Mouse (Mus musculus): ENCODE results near the gene Sqor.

DNA sequence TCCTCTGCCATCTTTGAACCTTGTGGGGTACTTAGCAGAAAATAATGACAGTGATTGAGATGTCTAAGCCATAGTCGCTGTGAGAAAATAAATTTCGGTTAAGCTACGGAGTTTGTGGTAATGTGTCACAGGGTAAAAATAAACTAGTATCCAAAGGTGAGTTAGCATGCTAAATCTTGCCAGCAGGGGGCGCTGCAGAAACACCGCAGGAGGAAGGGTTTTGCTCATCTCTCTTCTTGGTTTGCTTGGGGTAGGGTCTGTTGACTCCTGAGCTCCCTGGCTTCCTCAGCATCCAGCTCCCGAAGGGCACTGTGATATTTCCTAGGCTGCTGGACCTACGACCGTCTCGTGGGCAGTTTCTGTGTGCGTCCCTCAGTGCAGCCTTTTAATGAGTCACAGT, 39.4 kb upstream of the Sqor start:
- TF ChIP-seq NANOG (IDR thresholded peaks at IDR 0.05; ENCODE audit: borderline replicate concordance, low read length) (no peak), CTCF (conservative IDR thresholded peaks at IDR 0.05; ENCODE audit: low read length) (peak; percentile 31), POU5F1 (IDR thresholded peaks at IDR 0.05; ENCODE audit: borderline replicate concordance, low read length) (no peak)

Data from E14TG2a.4 (cell line).